Mouse (Mus musculus) right cerebral cortex, postnatal 4 days (tissue): Measurements from ENCODE around the gene Cnnm2.

Experiments
- DNase-seq: peaks from one replicate; pipeline ENCODE4 v3.0.0-alpha.2; 2022

Gene Cnnm2

DNA sequence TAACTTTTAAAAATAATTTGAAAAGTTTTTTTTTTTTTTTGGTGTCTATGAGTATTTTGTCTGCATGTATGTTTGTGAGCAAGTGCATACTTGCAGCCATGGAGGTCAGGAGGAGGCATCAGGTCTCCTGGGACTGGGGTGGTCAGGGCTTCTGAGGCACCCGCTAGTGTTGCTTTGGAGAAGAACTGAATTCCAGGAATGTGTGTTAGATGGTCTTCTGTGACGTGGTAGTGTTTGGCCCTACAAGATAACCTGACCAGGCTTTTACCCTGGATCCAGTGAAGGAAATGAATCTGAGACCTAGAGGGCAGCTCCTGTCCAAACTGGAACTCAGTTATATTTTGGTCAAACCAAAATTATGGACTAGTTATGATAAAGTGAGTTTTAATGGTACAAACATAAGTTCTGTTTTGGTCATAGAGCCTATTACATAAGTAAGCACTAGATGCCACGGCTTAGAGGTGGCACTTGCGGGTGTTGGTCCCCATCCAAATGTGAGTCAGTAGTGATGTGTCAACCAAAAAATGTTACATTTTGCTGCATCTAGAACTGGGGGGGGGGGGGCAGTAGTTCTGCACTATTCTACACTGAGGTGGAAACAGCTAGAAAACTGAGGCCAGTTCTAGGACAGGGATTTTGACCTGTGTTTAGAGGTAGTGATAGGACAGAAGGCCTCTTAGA is 38.6 kb downstream of the Cnnm2 start:
- DNase-seq: no peak

DNA sequence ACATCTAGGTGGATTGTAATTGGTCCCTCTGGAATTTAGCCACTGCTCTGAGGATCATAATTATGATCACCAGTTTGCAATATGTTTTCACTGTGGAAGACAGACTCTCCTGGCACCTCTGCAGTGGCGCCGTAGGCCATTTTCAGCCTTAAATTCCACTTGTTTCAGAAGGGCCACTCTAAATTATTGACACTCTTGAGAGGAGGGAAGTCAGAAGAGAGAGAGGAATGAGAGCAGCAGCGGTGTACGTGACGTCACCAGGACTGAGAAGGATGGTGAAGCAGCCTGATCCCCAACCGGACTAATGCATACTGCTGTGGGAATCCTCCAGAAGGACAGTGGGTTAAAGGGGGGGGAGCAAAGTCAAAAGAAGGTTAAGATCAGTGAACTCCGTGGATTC is 40.1 kb downstream of the Cnnm2 start:
- DNase-seq: no peak

- no peak for DNase-seq
These were observed 40.9 kb downstream of the Cnnm2 start for GRCm38 (mm10) chr19:46802306-46802705.

DNA sequence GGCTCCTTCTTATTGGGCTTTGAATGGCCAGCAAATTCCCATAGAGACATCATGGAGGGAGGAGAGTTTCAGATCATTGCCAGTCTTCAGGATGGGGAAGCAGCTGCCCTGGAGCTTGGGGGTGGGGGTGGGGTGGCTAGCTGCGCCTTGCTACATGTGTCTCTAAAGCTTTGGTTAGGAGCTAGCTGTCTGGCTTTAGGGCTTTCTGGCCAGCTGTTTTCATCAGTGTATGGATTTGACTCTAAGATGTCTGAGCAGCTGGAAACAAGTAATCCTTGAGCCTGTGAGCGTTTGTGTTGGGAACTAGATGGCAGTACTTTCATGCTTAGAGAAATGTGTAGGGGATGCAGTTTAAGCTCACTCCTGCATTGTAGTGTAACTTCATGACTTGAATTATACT is 42.3 kb downstream of the Cnnm2 start:
- DNase-seq: no peak

- DNase-seq: no peak
These were observed 43.4 kb downstream of the Cnnm2 start for GRCm38 (mm10) chr19:46804751-46805150.

DNA sequence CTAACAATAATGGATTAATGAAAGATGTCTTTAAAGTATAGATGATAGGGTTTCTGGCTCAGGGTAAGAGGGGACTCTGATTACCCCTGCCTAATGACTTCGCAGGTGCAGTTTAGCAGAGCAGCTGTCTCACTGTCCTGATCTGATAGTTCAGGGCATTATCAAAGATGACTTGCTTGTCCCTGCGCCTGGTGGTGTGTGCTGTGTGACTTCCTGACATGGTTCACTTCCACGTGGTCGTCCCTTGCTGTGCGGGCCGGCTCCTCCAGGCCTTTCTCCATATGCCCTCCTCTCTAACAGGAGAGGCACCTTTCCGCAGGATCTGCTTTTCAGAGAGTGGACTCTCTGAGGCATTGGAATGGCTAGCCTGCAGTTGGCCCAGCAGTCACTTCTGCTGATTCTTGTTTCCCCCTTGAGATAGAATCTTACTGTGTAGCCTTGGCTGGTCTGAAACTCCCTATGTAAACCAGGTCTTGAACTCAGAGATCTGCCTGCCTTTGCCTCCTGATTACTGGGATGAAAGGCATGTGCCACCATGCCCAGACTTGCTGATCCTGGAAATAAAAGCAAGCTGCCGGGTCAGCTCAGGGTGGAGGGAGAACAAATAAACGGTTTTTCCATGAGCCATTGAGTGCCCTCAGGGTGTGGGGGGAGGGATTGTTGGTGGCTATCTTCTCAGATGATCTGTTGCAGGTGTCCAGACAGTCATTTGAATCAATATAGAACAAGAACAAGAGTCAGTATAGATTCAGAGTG is 44.7 kb downstream of the Cnnm2 start:
- no peak for DNase-seq

- no peak for DNase-seq
These were observed 46.9 kb downstream of the Cnnm2 start for GRCm38 (mm10) chr19:46808261-46808660.

DNA sequence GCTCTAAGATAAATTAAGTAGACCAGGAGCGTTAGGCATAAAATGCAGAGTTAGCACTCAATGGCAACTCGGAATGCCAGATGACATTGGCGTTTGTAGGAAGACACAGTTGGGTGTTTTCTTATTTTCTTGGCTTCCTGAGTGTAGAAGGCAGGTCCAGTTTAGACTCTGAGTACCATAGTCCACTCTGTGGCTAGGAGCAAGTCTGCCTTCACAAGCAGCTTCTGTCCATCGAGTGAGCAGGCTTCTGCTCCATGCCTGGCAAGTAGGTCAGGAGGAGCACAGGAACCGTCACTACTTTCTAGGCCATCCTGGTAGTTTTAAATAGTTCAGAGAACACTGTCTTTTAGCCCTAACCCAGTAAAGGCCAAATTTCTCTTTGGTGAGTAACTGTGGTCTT is 47.6 kb downstream of the Cnnm2 start:
- no peak for DNase-seq

GRCm38 (mm10) chr19:46819276-46819675 is 57.9 kb downstream of the Cnnm2 start:
- DNase-seq: no peak

- no peak for DNase-seq
These were observed 61.1 kb downstream of the Cnnm2 start for GRCm38 (mm10) chr19:46822491-46822890.

GRCm38 (mm10) chr19:46823759-46824158 is 62.4 kb downstream of the Cnnm2 start:
- no peak for DNase-seq

DNA sequence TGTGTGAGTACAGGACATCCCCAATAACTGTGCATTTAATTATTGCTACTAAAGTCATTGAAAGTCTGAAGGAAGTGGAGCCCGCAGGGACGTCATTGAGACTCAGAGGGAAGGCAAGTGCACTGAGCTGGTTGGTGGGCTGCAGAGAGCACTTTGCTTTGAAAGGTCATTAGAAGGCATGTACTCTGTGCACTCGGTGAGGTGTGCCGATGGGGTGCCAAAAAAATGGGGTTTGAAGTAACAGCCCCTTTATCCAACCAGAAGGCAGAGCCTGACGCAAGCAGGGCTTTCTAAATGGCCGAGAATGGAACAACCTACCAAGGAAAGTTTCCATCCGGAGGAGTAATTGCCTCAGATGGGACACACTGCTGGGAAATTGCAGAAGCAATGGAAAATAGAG is 63.5 kb downstream of the Cnnm2 start:
- DNase-seq: no peak

- no peak for DNase-seq
These were observed 66.3 kb downstream of the Cnnm2 start for GRCm38 (mm10) chr19:46827654-46828165.

GRCm38 (mm10) chr19:46828961-46829360 is 67.6 kb downstream of the Cnnm2 start:
- DNase-seq: no peak

GRCm38 (mm10) chr19:46831381-46831780 is 70.0 kb downstream of the Cnnm2 start:
- no peak for DNase-seq

- DNase-seq: no peak
These were observed 72.9 kb downstream of the Cnnm2 start for GRCm38 (mm10) chr19:46834301-46834700.

GRCm38 (mm10) chr19:46835339-46835738 is 73.9 kb downstream of the Cnnm2 start:
- DNase-seq: no peak

DNA sequence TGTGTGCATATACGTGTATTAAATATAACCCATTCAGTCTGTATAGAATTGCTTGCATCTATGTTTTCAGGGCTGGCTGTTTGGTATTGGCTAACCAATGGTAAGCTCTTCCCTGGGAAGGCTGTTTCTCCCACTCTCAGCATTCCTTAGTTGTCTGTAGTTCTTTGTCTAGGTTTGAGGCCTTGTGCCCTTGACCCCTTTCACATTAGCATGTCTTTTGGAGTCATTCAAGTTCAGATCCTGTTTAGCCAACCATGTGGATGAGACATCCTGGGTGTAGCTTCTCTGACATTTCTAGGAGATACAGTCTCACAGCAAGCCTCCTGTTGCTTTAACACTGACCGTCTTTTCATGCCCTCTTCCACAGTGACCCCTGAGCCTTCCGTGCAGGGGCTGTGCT is 74.7 kb downstream of the Cnnm2 start:
- DNase-seq: no peak

- DNase-seq: no peak
These were observed 76.1 kb downstream of the Cnnm2 start for GRCm38 (mm10) chr19:46837290-46838079.

DNA sequence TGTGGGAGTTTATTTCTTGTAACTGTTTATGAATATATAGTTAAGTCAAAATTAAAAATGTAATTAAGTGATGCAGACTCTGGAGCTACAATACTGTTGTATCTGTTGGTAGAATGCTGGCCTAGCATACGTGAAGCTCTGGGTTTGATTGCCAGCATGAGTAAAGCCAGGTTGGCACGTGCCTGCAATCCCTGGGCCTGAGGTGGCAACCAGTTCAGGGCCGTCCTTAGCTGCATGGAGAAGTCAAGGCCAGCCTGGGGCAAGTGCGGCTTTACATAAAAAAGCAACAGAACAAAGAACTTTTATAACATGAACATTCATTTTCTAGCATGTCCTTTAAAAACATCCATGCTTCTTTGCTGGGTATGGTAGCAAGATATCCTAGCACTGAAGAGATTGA is 79.6 kb downstream of the Cnnm2 start:
- no peak for DNase-seq

DNA sequence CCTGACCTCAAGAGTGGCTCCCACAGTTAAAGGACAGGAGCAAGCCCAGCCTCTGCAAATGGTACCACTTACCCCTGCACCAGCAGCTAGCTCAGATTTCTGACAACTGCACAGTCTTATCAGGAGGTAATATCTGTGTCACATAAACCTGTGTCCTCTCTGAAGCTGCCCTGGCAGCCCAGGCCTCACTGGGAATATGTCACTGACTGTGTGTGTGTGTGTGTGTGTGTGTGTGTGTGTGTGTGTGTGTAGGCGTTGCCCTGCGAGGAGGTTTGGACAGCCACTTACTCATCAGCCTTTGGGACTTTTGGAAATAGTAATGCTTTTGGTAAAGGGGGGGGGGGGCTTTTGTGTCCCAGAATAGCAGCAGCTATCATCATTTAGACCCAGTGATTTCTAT is 81.6 kb downstream of the Cnnm2 start:
- DNase-seq: no peak

DNA sequence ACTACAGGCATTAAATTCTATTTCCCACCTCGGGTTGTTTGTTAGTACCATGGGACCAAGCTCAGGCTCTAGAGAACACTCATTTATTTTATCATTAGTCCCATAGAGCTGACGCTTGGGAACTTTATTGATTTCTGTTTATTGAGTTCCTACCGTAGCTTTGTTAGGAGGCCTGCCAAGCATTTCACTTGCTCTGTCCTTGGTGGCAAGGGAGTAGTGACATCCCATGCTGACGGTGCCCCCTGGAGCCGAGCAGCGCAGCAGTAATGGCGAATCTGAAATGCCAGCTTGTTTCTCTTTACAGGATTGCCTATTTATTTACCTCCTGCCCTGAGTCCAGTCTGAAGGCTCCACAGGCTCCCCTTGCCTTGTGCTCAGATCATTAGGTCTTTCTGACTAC is 84.7 kb downstream of the Cnnm2 start:
- no peak for DNase-seq

DNA sequence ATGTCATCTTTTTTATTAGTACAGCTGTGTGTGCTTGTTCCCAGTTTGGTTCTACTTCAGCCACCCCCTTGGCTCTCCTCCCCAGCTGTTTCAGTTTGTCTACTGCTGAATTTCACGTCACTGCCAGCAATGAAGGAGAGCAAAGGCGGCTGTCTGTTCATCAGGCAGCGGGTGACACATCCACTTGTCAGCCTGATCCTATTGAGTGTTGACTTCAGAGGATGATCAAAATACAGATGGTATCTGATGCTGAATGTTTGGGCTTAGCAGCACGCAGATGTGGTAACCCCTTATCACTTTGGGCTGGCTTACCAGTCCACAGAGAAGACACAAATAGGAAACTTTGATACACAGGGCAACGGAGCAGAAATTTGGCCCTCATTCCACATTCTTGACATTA is 85.1 kb downstream of the Cnnm2 start:
- DNase-seq: no peak
